Mouse (Mus musculus): ENCODE data around the gene Plcg1.

GRCm38 (mm10) chr2:160746637-160747036, 15.5 kb downstream of the Plcg1 start:
- no peak for TF ChIP-seq CTCF (IDR thresholded peaks at IDR 0.05; ENCODE audit: low read depth)
- no peak for TF ChIP-seq EP300 (optimal IDR thresholded peaks at IDR 0.05)
